Comparison of ENCODE assay signal across 7 mouse cellular contexts in the genomic region with DNA sequence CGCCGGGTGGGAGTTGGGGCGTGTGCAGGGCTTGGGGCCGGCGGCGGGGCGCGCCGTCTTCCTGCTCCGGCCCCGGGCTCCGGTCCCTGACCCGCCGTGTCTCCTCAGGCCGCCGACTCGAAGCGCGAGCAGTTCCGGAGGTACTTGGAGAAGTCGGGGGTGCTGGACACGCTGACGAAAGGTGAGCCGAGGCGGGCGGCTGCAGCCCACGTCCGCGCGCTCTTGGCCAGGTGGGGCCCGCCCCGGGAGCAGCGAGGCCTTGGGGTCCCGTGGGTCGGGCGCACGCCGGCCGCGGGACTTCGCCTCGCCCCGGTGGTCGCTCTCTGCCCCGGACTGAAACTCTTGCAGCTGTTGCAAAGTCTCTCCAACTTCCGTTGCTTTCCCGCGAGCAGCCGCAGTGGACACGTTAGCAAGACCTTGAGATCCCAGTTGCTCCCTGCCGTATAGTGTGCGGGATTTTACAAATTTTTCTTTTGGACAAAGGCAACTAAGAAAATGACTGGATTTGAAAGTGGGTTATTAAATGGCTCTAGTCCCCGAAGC. TPM values are rescaled to one million over a fixed set of nuclear protein-coding genes. Genes with fewer than 3 reads are reported as not detected.
DNase-seq lines count a peak whose midpoint lies in the region; ATAC-seq lines count a peak whose summit lies in the region.

No protein-coding gene starts in this region.

- H3K9me3 ChIP-seq in lung, embryonic 15.5 days: no peaks in the 10 kb centered on the region
- H3K9me3 ChIP-seq in hindbrain, embryonic 16.5 days (ENCODE audit: control insufficient read depth, low read length): no peaks in the 10 kb centered on the region
- no peaks in the 10 kb centered on the region for H3K9me3 ChIP-seq in midbrain, embryonic 16.5 days (replicated peaks; ENCODE audit: control insufficient read depth, low read length, poor library complexity, severe bottlenecking)

- WGBS in lung, embryonic 15.5 days: under 1% methylated on average over 32 of the region's 53 CpGs
- WGBS in hindbrain, embryonic 16.5 days: under 1% methylated on average over 32 of the region's 53 CpGs
- 1% methylated on average over 48 of the region's 53 CpGs for WGBS in midbrain, embryonic 16.5 days

- no peaks in the 10 kb centered on the region for H3K27me3 ChIP-seq in lung, embryonic 15.5 days
- H3K27me3 ChIP-seq in hindbrain, embryonic 16.5 days (replicated peaks; ENCODE audit: control insufficient read depth, insufficient read depth, low read length): no peaks in the 10 kb centered on the region
- H3K27me3 ChIP-seq in midbrain, embryonic 16.5 days (ENCODE audit: control insufficient read depth, insufficient read depth, low read depth, low read length): no peaks in the 10 kb centered on the region

- peak overlapping the region; percentile 81 for H3K9ac ChIP-seq in lung, embryonic 15.5 days
- H3K9ac ChIP-seq in hindbrain, embryonic 16.5 days (ENCODE audit: low read depth, low read length): peak overlapping the region; percentile 75
- H3K9ac ChIP-seq in midbrain, embryonic 16.5 days (ENCODE audit: low read depth, low read length): peak overlapping the region; percentile 76

- no peak for ATAC-seq in lung, embryonic 15.5 days (ENCODE audit: borderline replicate concordance, extremely low read depth, low FRiP score, low TSS enrichment)
- no peak for ATAC-seq in hindbrain, embryonic 16.5 days
- ATAC-seq in midbrain, embryonic 16.5 days: no peak; the same call in 1 of the 2 replicates

- H3K27ac ChIP-seq in lung, embryonic 15.5 days: peak overlapping the region; percentile 83
- H3K27ac ChIP-seq in hindbrain, embryonic 16.5 days (ENCODE audit: low read depth, low read length): peak overlapping the region; percentile 77
- H3K27ac ChIP-seq in midbrain, embryonic 16.5 days (ENCODE audit: low read length): peak overlapping the region; percentile 80

- H3K4me2 ChIP-seq in lung, embryonic 15.5 days: peak overlapping the region; percentile 69
- peak overlapping the region; percentile 91 for H3K4me2 ChIP-seq in hindbrain, embryonic 16.5 days (ENCODE audit: low read length)
- peak overlapping the region; percentile 90 for H3K4me2 ChIP-seq in midbrain, embryonic 16.5 days (ENCODE audit: low read length)

- no peak for DNase-seq in lung, postnatal 4 days
- DNase-seq in embryo, embryonic 10.5 days (ENCODE audit: low spot score): peak; percentile 55
- no peak for DNase-seq in right cerebral cortex, adult 18-20 months
- no peak for DNase-seq in cerebellum, adult 9-11 months

- H3K36me3 ChIP-seq in lung, embryonic 15.5 days: peaks cover 6% of the 10 kb centered on the region; the same call in 1 of the 2 replicates
- no peaks in the 10 kb centered on the region for H3K36me3 ChIP-seq in hindbrain, embryonic 16.5 days (ENCODE audit: control insufficient read depth, insufficient read depth, low read length)
- no peaks in the 10 kb centered on the region for H3K36me3 ChIP-seq in midbrain, embryonic 16.5 days (ENCODE audit: control insufficient read depth, insufficient read depth, low read length)

- peak overlapping the region; percentile 88 for H3K4me3 ChIP-seq in lung, embryonic 15.5 days
- peak overlapping the region; percentile 84 for H3K4me3 ChIP-seq in hindbrain, embryonic 16.5 days (ENCODE audit: low read length)
- peak overlapping the region; percentile 87 for H3K4me3 ChIP-seq in midbrain, embryonic 16.5 days (ENCODE audit: low read depth, low read length)

- peaks cover 14% of the 10 kb centered on the region for H3K4me1 ChIP-seq in lung, embryonic 15.5 days
- H3K4me1 ChIP-seq in hindbrain, embryonic 16.5 days (ENCODE audit: control insufficient read depth, insufficient read depth, low read depth, low read length): peaks cover 17% of the 10 kb centered on the region
- H3K4me1 ChIP-seq in midbrain, embryonic 16.5 days (ENCODE audit: control insufficient read depth, insufficient read depth, low read length): peaks cover 14% of the 10 kb centered on the region

RNA-seq across cellular contexts. Expression of gene Mycbp, which starts 0.6 kb away (rescaled TPM):
- polyA plus RNA-seq in lung, embryonic 15.5 days (2015; fragmentation: Nextera tagmentation; extraction: Ambion mirVana): 61.7 and 69.6 TPM in 2 replicates
- 29.7 and 35.6 TPM in 2 replicates for polyA plus RNA-seq in hindbrain, embryonic 16.5 days (2015; fragmentation: Nextera tagmentation; extraction: Ambion mirVana)
- 36.3 and 36.9 TPM in 2 replicates for polyA plus RNA-seq in midbrain, embryonic 16.5 days (2015; fragmentation: Nextera tagmentation; extraction: Ambion mirVana)

RNA-seq across cellular contexts. Expression of gene Rragc, which starts 12.0 kb away (rescaled TPM):
- 46.6 and 49.2 TPM in 2 replicates for polyA plus RNA-seq in lung, embryonic 15.5 days (2015; fragmentation: Nextera tagmentation; extraction: Ambion mirVana)
- 42.5 and 44.4 TPM in 2 replicates for polyA plus RNA-seq in hindbrain, embryonic 16.5 days (2015; fragmentation: Nextera tagmentation; extraction: Ambion mirVana)
- 44.8 and 46.2 TPM in 2 replicates for polyA plus RNA-seq in midbrain, embryonic 16.5 days (2015; fragmentation: Nextera tagmentation; extraction: Ambion mirVana)

RNA-seq across cellular contexts. Expression of gene 4930535I16Rik, which starts 12.6 kb away (rescaled TPM):
- polyA plus RNA-seq in lung, embryonic 15.5 days (2015; fragmentation: Nextera tagmentation; extraction: Ambion mirVana): not detected in 2 replicates
- polyA plus RNA-seq in hindbrain, embryonic 16.5 days (2015; fragmentation: Nextera tagmentation; extraction: Ambion mirVana): not detected in 2 replicates
- polyA plus RNA-seq in midbrain, embryonic 16.5 days (2015; fragmentation: Nextera tagmentation; extraction: Ambion mirVana): not detected in 2 replicates

RNA-seq across cellular contexts. Expression of gene 4933427I04Rik, which starts 45.7 kb away (rescaled TPM):
- not detected in 2 replicates for polyA plus RNA-seq in lung, embryonic 15.5 days (2015; fragmentation: Nextera tagmentation; extraction: Ambion mirVana)
- 0.14 and 0.25 TPM in 2 replicates for polyA plus RNA-seq in hindbrain, embryonic 16.5 days (2015; fragmentation: Nextera tagmentation; extraction: Ambion mirVana)
- 0.10 and 0.21 TPM in 2 replicates for polyA plus RNA-seq in midbrain, embryonic 16.5 days (2015; fragmentation: Nextera tagmentation; extraction: Ambion mirVana)
